Mouse (Mus musculus) kidney, embryonic 15.5 days (tissue): ENCODE measurements at regions not wholly inside any gene's neighbourhood (a gene's known extent, or its start where the extent isn't known, plus 50 kb on each side); places are given as distances from the start of the nearest gene placed in this dataset.

Experiments used
- ATAC-seq: fragments of 200-750 bp; cut with Nextera tagmentation; replicated peaks from 2 replicates; pipeline ENCODE4 v1.8.0; 2017; ENCODE audit warnings: moderate TSS enrichment; ENCODE audit not compliant: low FRiP score
- H3K27ac ChIP-seq: fragments of 300-500 bp; sonication (generic); 2 replicates; pipeline ENCODE4 v1.5.1; 2015; ENCODE audit warnings: mild to moderate bottlenecking, inconsistent platforms
- H3K27me3 ChIP-seq: fragments of 300-500 bp; sonication (generic); 2 replicates; pipeline ENCODE4 v1.6.1; 2015; ENCODE audit warnings: inconsistent platforms
- H3K36me3 ChIP-seq: fragments of 300-500 bp; sonication (generic); 2 replicates; pipeline ENCODE4 v1.6.1; 2015; ENCODE audit warnings: inconsistent platforms
- H3K4me1 ChIP-seq: fragments of 300-500 bp; sonication (generic); 2 replicates; pipeline ENCODE4 v1.6.1; 2015; ENCODE audit warnings: inconsistent platforms
- H3K4me2 ChIP-seq: fragments of 300-500 bp; sonication (generic); 2 replicates; pipeline ENCODE4 v1.6.1; 2015; ENCODE audit warnings: moderate library complexity, mild to moderate bottlenecking, inconsistent platforms
- H3K4me3 ChIP-seq: fragments of 300-500 bp; sonication (generic); replicated peaks from 2 replicates; pipeline ENCODE4 v1.5.1; 2015; ENCODE audit warnings: mild to moderate bottlenecking, inconsistent platforms
- H3K9ac ChIP-seq: fragments of 300-500 bp; sonication (generic); 2 replicates; pipeline ENCODE4 v1.6.1; 2015; ENCODE audit warnings: mild to moderate bottlenecking, inconsistent platforms
- H3K9me3 ChIP-seq: fragments of 300-500 bp; sonication (generic); replicated peaks from 2 replicates; pipeline ENCODE4 v1.6.1; 2016; ENCODE audit warnings: inconsistent platforms
- WGBS: fragments of 180-500 bp; shearing (Covaris S2); methylation state at CpG from one replicate; pipeline ENCODE4 v1.1.7; 2015; ENCODE audit warnings: mixed read lengths; 5-methylcytosine and 5-hydroxymethylcytosine counted together

DNA sequence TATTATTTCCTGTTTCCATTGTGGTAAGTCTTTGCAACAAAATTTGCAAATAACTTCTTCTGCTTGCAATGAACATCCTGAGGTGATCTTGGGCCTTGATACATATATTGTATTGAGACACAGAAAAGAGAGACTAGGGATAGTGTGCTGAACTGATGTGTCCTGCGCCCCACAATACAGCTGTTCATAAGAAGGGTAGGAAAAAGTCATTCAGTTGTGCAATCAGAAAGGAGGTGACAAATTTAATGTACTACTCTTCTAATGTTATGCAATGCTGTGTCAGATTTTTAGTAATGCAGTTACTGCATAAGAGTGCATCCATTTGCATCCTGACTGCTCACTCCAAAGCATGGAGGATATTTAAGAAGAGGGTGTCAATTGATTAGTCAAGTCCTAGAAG, 543.5 kb downstream of the Flrt2 start:
- H3K36me3 ChIP-seq: no peaks in the 10 kb centered on the region
- WGBS: 86% methylated on average over 1 of the region's 1 CpGs

GRCm38 (mm10) chr12:96235996-96236525, 544.0 kb downstream of the Flrt2 start:
- H3K4me1 ChIP-seq: no peaks in the 10 kb centered on the region
- no peaks in the 10 kb centered on the region for H3K36me3 ChIP-seq
- ATAC-seq: peak; percentile 82
- WGBS: 33% methylated on average over 3 of the region's 3 CpGs
- H3K9me3 ChIP-seq: no peaks in the 10 kb centered on the region
- H3K9ac ChIP-seq: no peak overlapping the region
- H3K27me3 ChIP-seq: no peaks in the 10 kb centered on the region
- no peak overlapping the region for H3K4me3 ChIP-seq
- H3K27ac ChIP-seq: no peak overlapping the region
- no peak overlapping the region for H3K4me2 ChIP-seq

More for the DNA sequence above, 543.5 kb downstream of the Flrt2 start:
- no peak overlapping the region for H3K9ac ChIP-seq
- no peaks in the 10 kb centered on the region for H3K9me3 ChIP-seq
- H3K4me1 ChIP-seq: no peaks in the 10 kb centered on the region
- ATAC-seq: no peak
- no peak overlapping the region for H3K4me3 ChIP-seq
- no peaks in the 10 kb centered on the region for H3K27me3 ChIP-seq
- H3K27ac ChIP-seq: no peak overlapping the region
- no peak overlapping the region for H3K4me2 ChIP-seq

- no peak overlapping the region for H3K9ac ChIP-seq
- H3K9me3 ChIP-seq: no peaks in the 10 kb centered on the region
- WGBS: 35% methylated on average over 2 of the region's 2 CpGs
- no peaks in the 10 kb centered on the region for H3K4me1 ChIP-seq
- H3K27ac ChIP-seq: no peak overlapping the region
- no peak for ATAC-seq
- no peaks in the 10 kb centered on the region for H3K27me3 ChIP-seq
- H3K4me2 ChIP-seq: no peak overlapping the region
- no peaks in the 10 kb centered on the region for H3K36me3 ChIP-seq
- H3K4me3 ChIP-seq: no peak overlapping the region
Observed at GRCm38 (mm10) chr12:96239642-96240041, 547.6 kb downstream of the Flrt2 start.

DNA sequence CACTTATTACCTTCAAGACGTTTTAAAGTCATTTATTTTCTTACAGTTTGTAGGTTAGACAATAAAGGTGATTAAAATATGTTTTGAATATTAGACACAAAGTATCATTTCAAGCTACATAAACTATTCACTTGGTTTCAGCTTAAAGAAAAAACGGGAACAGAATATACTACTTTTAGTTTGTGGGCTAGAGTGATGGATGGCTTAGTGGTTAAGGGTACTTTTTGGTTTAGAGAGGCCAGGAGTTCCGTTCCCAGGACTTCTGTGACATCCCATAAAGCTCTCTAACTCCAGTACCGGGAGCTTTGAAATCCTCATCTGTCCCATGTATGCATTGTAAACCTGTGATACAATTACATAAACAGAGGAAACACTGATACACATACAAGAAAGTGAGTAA, 570.0 kb downstream of the Flrt2 start:
- H3K4me1 ChIP-seq: no peaks in the 10 kb centered on the region
- no peaks in the 10 kb centered on the region for H3K36me3 ChIP-seq
- WGBS: 40% methylated on average over 4 of the region's 4 CpGs
- no peak for ATAC-seq
- no peak overlapping the region for H3K4me3 ChIP-seq
- no peaks in the 10 kb centered on the region for H3K9me3 ChIP-seq
- H3K27me3 ChIP-seq: no peaks in the 10 kb centered on the region
- no peak overlapping the region for H3K9ac ChIP-seq
- no peak overlapping the region for H3K4me2 ChIP-seq
- no peak overlapping the region for H3K27ac ChIP-seq

- Histone ChIP-seq H3K27ac (no peak overlapping the region), H3K9ac (no peak overlapping the region), H3K4me3 (no peak overlapping the region), H3K9me3 (no peaks in the 10 kb centered on the region), H3K4me2 (no peak overlapping the region), H3K36me3 (no peaks in the 10 kb centered on the region), H3K4me1 (no peaks in the 10 kb centered on the region), H3K27me3 (no peaks in the 10 kb centered on the region)
- no peak for ATAC-seq
Observed at GRCm38 (mm10) chr12:96275894-96276293, 583.9 kb downstream of the Flrt2 start.

- H3K9me3 ChIP-seq: no peaks in the 10 kb centered on the region
Observed at GRCm38 (mm10) chr12:96311137-96311536, 619.1 kb downstream of the Flrt2 start.

GRCm38 (mm10) chr12:96323061-96323786, 631.2 kb downstream of the Flrt2 start:
- peak overlapping the region; percentile 9; the same call in 1 of the 2 replicates for H3K27ac ChIP-seq
- H3K9me3 ChIP-seq: no peaks in the 10 kb centered on the region
- 0 out of 2 replicates have a peak, but pooled peaks have one; percentile 58 for ATAC-seq
- H3K36me3 ChIP-seq: no peaks in the 10 kb centered on the region
- no peak overlapping the region for H3K9ac ChIP-seq
- 49% methylated on average over 10 of the region's 10 CpGs for WGBS
- H3K4me2 ChIP-seq: no peak overlapping the region
- no peaks in the 10 kb centered on the region for H3K4me1 ChIP-seq
- no peak overlapping the region for H3K4me3 ChIP-seq
- no peaks in the 10 kb centered on the region for H3K27me3 ChIP-seq

More at GRCm38 (mm10) chr12:96311137-96311536, 619.1 kb downstream of the Flrt2 start:
- no peak overlapping the region for H3K9ac ChIP-seq
- H3K4me3 ChIP-seq: no peak overlapping the region
- H3K27me3 ChIP-seq: no peaks in the 10 kb centered on the region
- H3K4me1 ChIP-seq: no peaks in the 10 kb centered on the region
- WGBS: 1% methylated on average over 2 of the region's 2 CpGs
- H3K36me3 ChIP-seq: no peaks in the 10 kb centered on the region
- no peak for ATAC-seq
- no peak overlapping the region for H3K4me2 ChIP-seq
- H3K27ac ChIP-seq: no peak overlapping the region

GRCm38 (mm10) chr12:96351143-96351542, 659.1 kb downstream of the Flrt2 start:
- Histone ChIP-seq H3K27ac (no peak overlapping the region), H3K9me3 (no peaks in the 10 kb centered on the region), H3K4me3 (no peak overlapping the region), H3K4me2 (no peak overlapping the region), H3K36me3 (no peaks in the 10 kb centered on the region), H3K9ac (no peak overlapping the region), H3K27me3 (no peaks in the 10 kb centered on the region), H3K4me1 (no peaks in the 10 kb centered on the region)
- peak; percentile 94 for ATAC-seq
- 44% methylated on average over 3 of the region's 3 CpGs for WGBS

- Histone ChIP-seq H3K4me1 (no peaks in the 10 kb centered on the region), H3K9ac (no peak overlapping the region), H3K27ac (no peak overlapping the region), H3K4me3 (no peak overlapping the region), H3K36me3 (no peaks in the 10 kb centered on the region), H3K9me3 (no peaks in the 10 kb centered on the region), H3K27me3 (no peaks in the 10 kb centered on the region), H3K4me2 (no peak overlapping the region)
- no peak for ATAC-seq
- 69% methylated on average over 3 of the region's 3 CpGs for WGBS
Observed at GRCm38 (mm10) chr12:96378924-96379323, 686.9 kb downstream of the Flrt2 start.

DNA sequence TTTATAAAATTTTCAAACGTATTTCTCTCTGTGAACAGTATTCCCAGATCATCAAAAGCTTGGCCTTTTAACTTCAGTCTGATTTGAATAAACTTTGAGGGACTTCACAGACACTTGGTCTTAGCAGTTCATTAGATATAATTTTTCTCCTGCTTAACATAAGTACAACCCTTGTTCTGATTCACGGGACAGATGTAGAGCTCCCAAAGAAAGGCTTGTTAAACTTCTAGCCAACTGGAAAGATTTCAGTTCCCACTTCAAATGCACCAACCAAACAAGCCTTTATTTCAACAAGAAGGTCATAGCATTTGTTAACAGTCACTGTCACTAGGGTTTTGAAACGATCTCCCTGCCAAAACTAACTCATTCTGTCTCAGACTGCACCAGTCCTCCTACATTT, 727.1 kb downstream of the Flrt2 start:
- 48% methylated on average over 3 of the region's 3 CpGs for WGBS
- H3K9me3 ChIP-seq: no peaks in the 10 kb centered on the region
- no peaks in the 10 kb centered on the region for H3K27me3 ChIP-seq
- H3K4me2 ChIP-seq: no peak overlapping the region
- H3K27ac ChIP-seq: no peak overlapping the region
- no peak overlapping the region for H3K9ac ChIP-seq
- no peaks in the 10 kb centered on the region for H3K4me1 ChIP-seq
- no peak for ATAC-seq
- no peak overlapping the region for H3K4me3 ChIP-seq
- no peaks in the 10 kb centered on the region for H3K36me3 ChIP-seq

DNA sequence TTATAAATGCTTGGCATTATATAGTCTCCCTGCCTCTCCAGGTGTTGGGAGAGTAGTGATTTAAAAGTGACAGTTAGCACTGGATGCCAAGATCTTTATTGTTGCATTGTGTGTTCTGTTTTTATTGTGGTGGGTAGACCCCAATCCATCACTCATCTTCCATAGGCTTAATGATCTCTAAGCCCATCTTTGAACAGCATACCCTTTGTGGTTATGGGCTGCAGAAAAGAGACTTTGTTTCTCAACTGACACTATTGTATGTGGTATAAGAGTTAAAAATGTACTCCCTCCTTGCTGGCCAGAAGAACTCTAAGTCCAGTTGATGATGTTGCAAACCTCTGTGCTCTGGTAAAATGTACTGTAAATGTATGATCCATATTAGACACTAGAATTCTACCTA, 727.5 kb downstream of the Flrt2 start:
- H3K4me3 ChIP-seq: no peak overlapping the region
- H3K9ac ChIP-seq: no peak overlapping the region
- H3K9me3 ChIP-seq: no peaks in the 10 kb centered on the region
- H3K4me2 ChIP-seq: no peak overlapping the region
- H3K27ac ChIP-seq: no peak overlapping the region
- no peak for ATAC-seq
- no peaks in the 10 kb centered on the region for H3K4me1 ChIP-seq
- H3K36me3 ChIP-seq: no peaks in the 10 kb centered on the region
- no peaks in the 10 kb centered on the region for H3K27me3 ChIP-seq

DNA sequence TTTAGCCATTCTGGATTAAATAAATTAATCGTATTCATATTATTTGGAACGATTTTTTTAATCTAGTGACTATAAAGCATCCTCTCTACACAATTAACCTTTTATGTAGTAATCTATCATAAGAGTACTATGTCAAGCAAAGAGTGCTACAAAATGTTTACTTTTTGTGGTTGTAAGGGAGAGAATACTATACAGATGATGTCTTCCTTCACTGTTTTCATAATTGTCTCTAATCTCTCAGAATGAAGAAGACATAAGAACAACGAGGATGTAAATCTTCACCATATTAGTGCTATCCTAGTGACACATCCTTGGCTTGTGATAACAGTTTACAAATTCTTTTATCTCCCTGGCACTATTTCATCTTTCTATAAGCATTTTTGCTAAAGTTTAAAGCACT, 735.6 kb downstream of the Flrt2 start:
- ATAC-seq: 0 out of 2 replicates have a peak, but pooled peaks have one; percentile 9
- no peaks in the 10 kb centered on the region for H3K9me3 ChIP-seq
- WGBS: 70% methylated on average over 3 of the region's 3 CpGs
- no peak overlapping the region for H3K4me2 ChIP-seq
- H3K36me3 ChIP-seq: no peaks in the 10 kb centered on the region
- H3K27me3 ChIP-seq: no peaks in the 10 kb centered on the region
- H3K4me3 ChIP-seq: no peak overlapping the region
- no peaks in the 10 kb centered on the region for H3K4me1 ChIP-seq
- no peak overlapping the region for H3K9ac ChIP-seq
- H3K27ac ChIP-seq: no peak overlapping the region

DNA sequence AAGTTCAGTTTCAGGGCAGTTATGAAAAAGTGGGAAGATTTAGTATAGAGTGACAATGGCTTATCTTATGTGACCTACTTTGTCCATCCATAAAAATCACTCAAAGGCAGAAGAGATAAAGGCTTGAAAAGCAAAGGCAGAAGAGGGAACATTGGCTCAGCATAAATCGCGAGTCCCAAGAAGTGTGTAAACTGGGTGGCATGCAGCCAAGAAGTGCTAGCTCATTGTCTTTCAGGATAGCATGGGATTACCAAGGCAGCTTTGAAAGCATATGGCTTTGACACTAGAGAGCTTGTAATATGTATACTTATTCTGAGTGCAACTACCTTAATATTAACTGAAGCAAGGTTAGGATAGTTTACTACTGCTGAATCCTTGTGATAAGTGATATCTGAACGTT, 750.5 kb downstream of the Flrt2 start:
- H3K36me3 ChIP-seq: no peaks in the 10 kb centered on the region
- no peak overlapping the region for H3K9ac ChIP-seq
- H3K27ac ChIP-seq: no peak overlapping the region
- no peaks in the 10 kb centered on the region for H3K9me3 ChIP-seq
- H3K4me1 ChIP-seq: no peaks in the 10 kb centered on the region
- 76% methylated on average over 3 of the region's 3 CpGs for WGBS
- no peak overlapping the region for H3K4me2 ChIP-seq
- no peak for ATAC-seq
- H3K27me3 ChIP-seq: no peaks in the 10 kb centered on the region
- no peak overlapping the region for H3K4me3 ChIP-seq
